Mouse (Mus musculus) olfactory bulb, adult 2 months (tissue): ENCODE data around the gene Zfp975.
"Not testable (repeated sequence)": the region's sequence is repeated elsewhere in the genome, so short reads cannot be mapped to it uniquely, and the experiment has no call there.

ENCODE experiments used
- CTCF ChIP-seq: fragments of 200-500 bp; IDR thresholded peaks from 2 replicates; pipeline ENCODE4 v1.5.1; 2012; ENCODE audit warnings: low read depth, mild to moderate bottlenecking, low read length, moderate library complexity; ENCODE audit not compliant: insufficient read depth
- POLR2A ChIP-seq: fragments of 200-500 bp; IDR thresholded peaks from 2 replicates; pipeline ENCODE4 v1.6.1; 2012; ENCODE audit warnings: mild to moderate bottlenecking, low read depth, low read length, moderate library complexity; ENCODE audit not compliant: insufficient read depth

DNA sequence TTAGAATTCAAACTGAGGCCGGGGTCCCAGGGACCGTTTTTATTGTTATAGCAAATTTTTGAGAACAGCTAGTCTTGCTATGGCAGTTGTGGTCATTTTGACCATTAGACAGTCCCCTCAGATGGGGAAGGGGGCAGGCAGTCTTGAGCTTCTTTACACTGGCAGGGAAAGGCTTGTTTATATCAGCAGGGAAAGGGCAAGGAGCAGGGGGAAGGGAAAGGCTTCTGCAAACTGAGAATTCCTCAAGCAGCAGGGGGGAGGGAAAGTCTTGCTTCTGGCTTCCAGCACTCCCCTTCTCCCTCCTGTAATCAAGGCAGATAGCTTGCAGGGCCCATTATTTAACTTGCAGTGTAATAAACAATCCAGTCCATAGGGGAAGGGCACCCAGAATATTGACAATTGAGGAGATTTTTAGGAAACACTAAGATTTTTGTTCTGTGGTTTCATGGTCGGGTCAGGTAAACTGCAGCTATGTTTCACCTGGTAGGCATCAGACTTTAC, 49.4 kb downstream of the Zfp975 start:
- TF ChIP-seq POLR2A, CTCF: not testable (repeated sequence)
